Mouse (Mus musculus) spleen, postnatal 10 days (tissue): Measurements from ENCODE around the gene Slc8b1.

ENCODE experiments used
- DNase-seq, 2 experiments: peaks; one replicate each; pipeline ENCODE4 v3.0.0; 2021 to 2022; ENCODE audit warnings: low spot score in 2 of 2

Gene Slc8b1

DNA sequence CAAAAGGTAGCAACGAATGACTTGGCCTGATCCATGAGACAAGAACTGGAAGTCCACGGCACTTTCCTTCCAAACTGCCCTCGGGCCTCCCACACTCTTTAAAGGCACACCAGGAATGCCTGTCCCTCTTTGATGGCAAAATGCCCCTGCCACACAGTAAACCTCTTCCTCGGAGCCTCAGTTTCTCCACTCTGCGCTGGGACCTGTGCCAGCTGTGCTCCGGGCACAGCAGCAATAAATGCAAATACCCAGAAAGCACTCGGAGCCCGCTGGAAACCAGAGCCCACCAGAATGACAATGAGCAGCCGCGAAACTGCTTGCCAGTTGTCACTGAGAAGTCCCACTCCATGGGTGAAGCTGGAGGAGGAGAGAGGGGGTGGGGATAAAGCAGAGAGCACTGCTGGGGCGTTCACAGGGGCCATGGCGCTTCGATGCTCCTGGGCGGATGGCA lies 56.8 kb downstream of the Slc8b1 start:
- no peak for DNase-seq

DNA sequence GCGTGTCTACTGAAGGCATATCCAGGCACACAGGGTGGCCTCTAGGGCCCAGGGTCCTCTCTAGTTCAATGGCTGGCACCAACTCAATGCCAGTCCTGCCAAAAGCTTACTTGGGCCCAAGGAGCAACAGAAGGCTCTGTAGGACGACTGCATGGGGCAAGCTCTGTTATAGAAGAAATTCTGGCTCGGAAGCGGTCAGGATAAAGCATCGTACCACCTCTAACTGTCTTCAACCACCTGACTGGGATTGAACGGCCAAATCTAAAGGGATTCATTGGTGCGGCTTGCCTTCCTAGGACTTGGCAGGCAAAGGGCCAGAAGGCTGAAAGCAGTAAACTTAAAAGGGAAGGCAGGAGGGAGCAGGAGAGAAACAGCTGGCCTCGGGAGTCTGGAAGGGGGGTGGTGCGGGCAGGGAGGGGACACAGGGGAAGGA lies 57.4 kb downstream of the Slc8b1 start:
- DNase-seq = no peak

DNA sequence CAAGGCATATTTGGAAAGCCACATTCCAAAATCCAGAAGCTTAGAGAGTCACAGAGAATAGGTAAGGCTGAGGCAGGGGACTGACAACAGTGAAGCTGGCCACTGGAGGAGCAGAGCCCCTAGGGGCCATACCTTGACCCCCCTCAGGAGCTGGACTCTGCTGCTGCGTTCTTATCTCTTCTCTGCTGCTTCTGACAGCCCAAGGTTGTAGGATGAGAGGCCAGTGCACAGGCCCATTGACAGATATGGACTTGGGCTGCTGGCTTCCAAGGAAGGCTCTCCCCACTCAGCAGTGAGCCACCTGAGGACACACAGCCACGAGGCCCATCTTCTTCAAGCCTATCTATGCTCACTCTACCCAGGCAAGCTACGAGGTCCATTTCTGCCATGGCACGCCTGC lies 58.0 kb downstream of the Slc8b1 start:
- DNase-seq = no peak

DNA sequence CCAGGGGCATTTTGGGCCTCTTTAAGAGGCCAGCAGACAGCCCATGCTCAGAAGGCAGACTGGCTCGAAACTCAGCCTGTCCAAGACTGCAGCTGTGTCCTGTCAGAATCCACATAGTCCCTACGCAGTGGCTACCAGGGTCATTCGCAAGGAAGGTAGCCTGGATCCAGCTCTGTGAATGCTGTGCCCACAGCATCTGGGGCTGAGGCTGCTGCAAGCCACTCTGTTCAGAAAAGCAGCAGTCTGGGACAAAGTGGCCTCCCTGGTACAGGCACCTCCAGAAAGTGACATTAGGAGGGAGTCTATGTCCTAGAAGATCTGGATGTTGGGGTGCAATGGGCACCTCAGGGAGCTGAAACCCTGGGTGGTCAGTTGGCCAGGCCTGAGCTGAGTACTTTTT lies 58.8 kb downstream of the Slc8b1 start:
- no peak for DNase-seq

- DNase-seq = no peak
Measured at GRCm38 (mm10) chr5:120570289-120570897, 59.4 kb downstream of the Slc8b1 start.

DNA sequence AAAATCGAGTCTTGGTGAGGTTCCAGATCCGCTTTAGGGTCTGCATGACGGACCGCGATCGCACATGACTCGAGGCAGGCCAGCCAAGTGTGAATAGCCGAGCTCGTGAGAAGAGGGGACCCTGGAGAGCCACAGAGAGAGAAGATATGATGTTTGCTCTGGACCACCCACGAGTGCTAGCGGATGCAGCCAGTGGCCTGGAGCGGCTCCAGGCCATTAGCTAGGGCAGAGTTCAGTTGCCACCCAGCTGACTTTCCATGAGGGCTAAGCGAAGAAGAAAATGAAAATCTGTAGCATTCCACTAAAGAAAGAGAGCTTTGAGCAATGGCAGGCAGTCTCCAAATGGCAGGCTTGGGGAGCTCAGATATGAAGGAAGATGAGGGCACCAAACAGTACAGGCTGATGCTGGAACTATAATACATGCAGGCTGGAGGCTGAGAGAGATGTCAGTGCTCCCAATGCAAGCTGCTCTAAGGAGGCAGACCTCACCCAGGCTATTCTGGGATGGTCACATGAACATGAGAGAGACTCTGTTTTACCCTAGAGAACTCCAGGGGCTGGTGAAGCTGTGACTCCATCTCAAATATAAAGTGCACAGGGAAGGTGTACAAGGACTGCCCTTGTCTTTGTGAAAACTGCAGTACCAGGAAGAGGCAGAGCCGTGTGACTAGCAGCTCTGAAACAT lies 60.2 kb downstream of the Slc8b1 start:
- no peak for DNase-seq

DNA sequence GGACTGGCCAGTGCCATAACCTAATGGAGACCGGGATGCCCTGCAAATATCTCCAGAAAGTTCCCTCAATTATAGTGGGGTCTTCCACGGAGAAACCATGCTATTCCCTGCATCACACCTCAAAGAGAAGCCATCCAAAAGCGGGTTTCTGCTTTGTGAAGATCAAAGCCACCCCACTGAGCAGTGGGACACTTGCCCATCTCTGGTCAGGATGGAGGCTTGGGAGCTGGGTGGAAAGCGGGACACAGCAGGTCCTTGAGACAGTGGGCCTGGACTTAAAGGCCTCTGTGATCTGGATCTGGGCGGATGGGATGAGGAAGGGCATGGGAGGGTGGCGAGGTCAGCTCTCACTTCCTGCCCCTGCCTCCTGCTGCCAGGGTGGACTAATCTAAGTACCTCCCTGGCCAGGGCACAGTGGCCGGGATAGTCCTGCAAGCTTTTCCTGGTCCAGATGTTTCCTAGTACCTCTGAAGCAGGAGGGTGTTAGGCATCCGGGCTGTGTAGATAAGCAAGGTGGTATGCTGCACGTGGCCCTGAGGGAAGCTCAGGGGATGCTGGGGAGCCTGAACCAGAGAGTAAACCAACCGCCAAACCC lies 63.6 kb downstream of the Slc8b1 start:
- no peak for DNase-seq

DNA sequence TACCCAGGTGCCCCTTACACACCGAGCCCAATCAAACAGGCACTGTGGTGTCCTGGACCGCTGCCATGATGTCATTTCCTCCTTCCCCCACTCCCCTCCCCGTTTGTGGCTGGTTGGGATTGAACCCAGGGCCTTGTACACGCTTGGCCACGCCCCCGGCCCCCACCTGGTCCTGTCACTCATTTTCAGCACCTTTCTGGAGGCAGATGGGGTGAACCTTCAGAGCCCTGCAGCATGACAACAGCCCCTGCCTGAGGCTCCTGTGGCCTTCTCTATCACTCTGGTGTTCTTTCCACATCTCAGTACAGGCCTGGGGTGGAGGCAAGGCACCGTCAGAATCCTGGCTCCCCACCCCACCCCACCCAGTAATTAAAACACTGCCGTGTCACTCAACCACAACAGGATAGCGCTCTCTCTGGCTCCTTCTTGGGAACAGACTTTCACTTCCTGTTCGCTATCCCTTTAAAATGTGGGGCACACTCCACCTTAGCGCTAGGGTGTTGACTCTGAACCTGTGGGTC lies 65.9 kb downstream of the Slc8b1 start:
- DNase-seq = peak in 1 of 2 experiments; percentile 60

DNA sequence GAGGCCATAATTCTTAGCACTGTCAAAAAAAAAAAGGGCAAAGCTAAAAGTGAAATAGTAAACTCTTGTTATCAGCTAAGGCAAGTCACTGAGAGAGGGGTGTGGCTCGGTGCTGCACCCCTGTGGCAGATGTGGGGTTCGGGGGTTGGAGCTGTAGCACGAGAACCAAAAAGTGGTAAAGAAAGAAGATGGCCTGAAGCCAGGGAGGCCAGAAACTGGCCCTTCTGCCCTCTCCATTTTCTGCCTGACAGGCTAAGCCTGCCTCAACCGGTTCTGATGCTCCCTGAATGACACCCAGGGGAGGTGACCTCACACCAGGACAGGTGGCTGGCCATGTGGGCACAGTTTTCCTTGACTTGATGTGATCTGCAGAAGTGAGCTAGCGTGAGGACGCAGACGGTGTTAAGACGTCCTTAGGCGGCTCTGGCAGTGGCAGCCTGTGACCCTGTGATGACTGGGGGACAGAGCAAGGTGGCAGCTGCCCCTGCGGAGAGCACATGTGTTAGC lies 67.0 kb downstream of the Slc8b1 start:
- peak; percentile 74 to 86 for DNase-seq

- DNase-seq = peak; percentile 62 to 69
Measured at GRCm38 (mm10) chr5:120578504-120579081, 67.6 kb downstream of the Slc8b1 start.

DNA sequence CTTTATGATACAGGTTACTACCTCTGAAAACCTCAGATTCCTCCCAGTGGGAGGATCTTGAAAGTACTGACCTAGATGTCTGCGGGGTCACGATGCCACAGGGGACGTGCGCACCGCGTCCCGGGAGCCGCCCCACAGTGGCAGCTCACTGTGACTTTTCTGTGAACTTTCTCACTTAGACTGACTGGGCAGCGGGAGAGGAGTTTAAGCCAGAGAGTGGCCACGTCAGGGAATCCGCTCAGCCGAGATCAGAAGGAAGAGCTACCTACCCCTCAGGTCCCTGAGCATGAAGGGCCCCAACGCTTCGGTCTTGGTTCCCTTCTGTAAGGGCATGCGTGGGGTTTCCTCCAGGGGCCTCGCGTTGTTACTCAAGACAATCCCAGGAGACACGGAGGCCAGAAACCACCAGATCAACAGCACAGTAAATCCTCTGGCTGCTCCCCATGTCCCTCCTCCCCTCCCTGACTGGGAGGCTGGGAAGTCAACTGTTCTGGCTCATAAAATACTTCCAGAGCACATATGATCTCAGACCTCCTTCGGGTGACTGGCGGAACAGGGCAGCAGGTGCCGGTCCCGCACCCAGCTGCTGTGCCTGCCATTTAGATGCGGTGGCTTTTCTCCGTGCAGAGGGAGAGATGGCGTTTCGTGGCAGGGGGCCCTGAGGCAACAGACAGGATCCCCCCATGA lies 68.4 kb downstream of the Slc8b1 start:
- DNase-seq = peak; percentile 53 to 60

DNA sequence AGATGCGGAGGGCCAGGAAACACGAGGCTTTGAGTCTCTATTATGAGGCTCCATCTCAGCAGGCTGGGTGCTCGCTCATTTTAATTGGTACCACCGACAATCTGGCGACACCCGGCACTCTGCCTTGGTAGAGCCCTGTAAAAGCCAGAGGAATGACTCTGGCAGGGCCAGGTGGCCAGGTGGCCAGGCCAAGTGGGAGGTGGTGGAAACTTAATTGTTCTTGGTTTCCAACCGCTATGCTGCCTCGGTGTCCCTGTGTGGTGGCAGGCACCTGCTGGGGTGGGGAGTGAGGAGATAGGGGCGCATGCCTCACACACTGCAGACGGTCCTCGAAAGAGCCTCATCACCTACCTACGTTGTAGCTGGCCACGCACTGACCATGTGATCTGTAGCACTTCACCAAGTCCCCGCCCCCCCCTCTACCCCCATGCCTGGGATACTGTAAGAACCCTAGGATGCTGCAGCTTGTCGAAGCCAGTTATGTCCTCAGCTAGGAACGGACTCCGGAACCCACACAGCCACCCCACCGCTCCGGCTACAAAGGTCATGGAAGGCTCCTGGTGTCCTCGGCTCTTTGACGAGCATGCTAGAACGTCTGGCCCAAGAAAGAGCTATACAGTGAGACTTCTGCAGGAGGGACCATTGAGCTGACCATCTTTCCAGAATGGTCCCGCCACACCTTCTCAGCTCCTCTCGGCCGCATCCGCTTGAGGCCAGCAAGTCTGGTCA lies 69.1 kb downstream of the Slc8b1 start:
- DNase-seq = no peak

DNA sequence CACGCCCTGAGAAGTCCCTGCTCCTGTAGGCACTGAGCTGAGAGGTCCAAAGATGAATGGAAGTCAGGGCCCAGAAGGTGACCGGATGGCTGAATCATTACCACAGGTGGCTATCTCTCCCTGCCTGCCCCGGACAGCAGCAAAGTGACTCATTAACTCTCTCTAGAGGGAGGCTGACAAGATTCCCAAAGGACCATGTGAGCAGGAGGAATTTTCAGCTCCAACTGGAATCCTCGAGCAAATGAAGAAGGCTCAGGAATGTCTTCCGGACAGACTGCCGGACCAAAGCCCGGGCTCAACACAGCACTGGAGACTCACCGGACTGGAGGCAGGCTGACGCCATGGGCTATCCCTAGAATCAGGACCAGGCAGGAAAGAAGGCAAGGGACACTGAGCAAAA lies 71.0 kb downstream of the Slc8b1 start:
- DNase-seq = no peak

DNA sequence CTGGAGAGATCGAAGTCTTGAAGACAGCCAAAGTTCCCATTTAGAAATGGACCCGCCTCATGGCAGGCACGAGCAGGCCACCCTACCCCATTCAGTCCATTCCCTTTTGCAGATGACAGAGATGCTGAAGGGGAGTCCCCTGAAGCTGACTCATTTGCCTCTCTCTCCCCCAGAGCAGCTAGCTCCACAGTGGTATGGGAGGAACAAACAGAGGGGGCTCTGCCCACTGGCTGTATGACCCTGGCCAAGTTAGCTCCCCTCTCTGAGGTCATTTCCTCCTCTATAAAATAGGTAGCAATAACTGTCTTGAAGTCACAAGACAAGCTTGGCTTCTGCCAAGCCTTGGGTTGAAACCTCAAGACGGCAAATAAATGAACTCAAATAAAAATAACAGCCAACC lies 72.5 kb downstream of the Slc8b1 start:
- DNase-seq = no peak
